Mouse (Mus musculus) testis, adult 2 months (tissue): ENCODE results near the gene Pak1ip1. TPM values are rescaled to one million over a fixed set of nuclear protein-coding genes. Genes with fewer than 3 reads are reported as not detected.
"Not testable (repeated sequence)": the region's sequence is repeated elsewhere in the genome, so short reads cannot be mapped to it uniquely, and the experiment has no call there.

Experiments used
- H3K27ac ChIP-seq: fragments of 200-500 bp; 2 replicates; pipeline ENCODE4 v1.5.1; 2012; ENCODE audit warnings: low read depth, low read length; ENCODE audit not compliant: control insufficient read depth, insufficient read depth
- H3K27me3 ChIP-seq: fragments of 200-500 bp; 2 replicates; pipeline ENCODE4 v1.6.1; 2012; ENCODE audit warnings: mild to moderate bottlenecking, low read length, moderate library complexity; ENCODE audit not compliant: control insufficient read depth, insufficient read depth
- H3K36me3 ChIP-seq: fragments of 200-500 bp; 2 replicates; pipeline ENCODE4 v1.6.1; 2012; ENCODE audit warnings: mild to moderate bottlenecking, low read length; ENCODE audit not compliant: control insufficient read depth, insufficient read depth
- H3K4me1 ChIP-seq: fragments of 200-500 bp; 2 replicates; pipeline ENCODE4 v1.6.1; 2012; ENCODE audit warnings: low read length; ENCODE audit not compliant: control insufficient read depth, insufficient read depth
- H3K4me3 ChIP-seq: fragments of 200-500 bp; 2 replicates; pipeline ENCODE4 v1.5.1; 2012; ENCODE audit warnings: low read depth, mild to moderate bottlenecking, low read length, moderate library complexity, mixed read lengths; ENCODE audit not compliant: control insufficient read depth
- CTCF ChIP-seq: fragments of 200-500 bp; IDR thresholded peaks from 2 replicates; pipeline ENCODE4 v1.5.1; 2012; ENCODE audit warnings: low read depth, mild to moderate bottlenecking, inconsistent platforms, low read length, moderate library complexity; ENCODE audit not compliant: control insufficient read depth, insufficient read depth, insufficient replicate concordance
- POLR2A ChIP-seq: fragments of 200-500 bp; IDR thresholded peaks from 2 replicates; pipeline ENCODE4 v1.6.1; 2012; ENCODE audit warnings: low read depth, mild to moderate bottlenecking, inconsistent platforms, low read length, moderate library complexity; ENCODE audit not compliant: control insufficient read depth
- polyA plus RNA-seq: library from polyadenylated mRNA; depleted of rRNA; stranded (reverse); fragments of >200 nt; gene quantifications from 2 replicates; pipeline ENCODE4 v1.2.3, GENCODE M21; 2012

Pak1ip1 gene
- polyA plus RNA-seq, 1 experiment = 25.5 TPM

GRCm38 (mm10) chr13:40988418-40988817 is 12.4 kb upstream of the Pak1ip1 start:
- H3K4me3 ChIP-seq = no peak overlapping the region
- no peak for TF ChIP-seq POLR2A
- no peak for TF ChIP-seq CTCF

GRCm38 (mm10) chr13:40994487-40995263 is 6.1 kb upstream of the Pak1ip1 start:
- Histone ChIP-seq H3K27ac (no peak overlapping the region), H3K4me3 (no peak overlapping the region), H3K36me3 (no peaks in the 10 kb centered on the region), H3K27me3 (no peaks in the 10 kb centered on the region), H3K4me1 (no peaks in the 10 kb centered on the region)
- TF ChIP-seq CTCF (no peak), POLR2A (no peak)

More at GRCm38 (mm10) chr13:40988418-40988817, 12.4 kb upstream of the Pak1ip1 start:
- H3K27ac ChIP-seq = no peak overlapping the region
- H3K27me3 ChIP-seq = no peaks in the 10 kb centered on the region
- H3K36me3 ChIP-seq = no peaks in the 10 kb centered on the region
- H3K4me1 ChIP-seq = no peaks in the 10 kb centered on the region

GRCm38 (mm10) chr13:40998537-40998936 is 2.3 kb upstream of the Pak1ip1 start:
- H3K36me3 ChIP-seq, H3K27ac ChIP-seq, H3K4me3 ChIP-seq, H3K4me1 ChIP-seq, H3K27me3 ChIP-seq: not testable (repeated sequence)

GRCm38 (mm10) chr13:41000140-41000925 is 490 bp upstream of the Pak1ip1 start:
- no peak for TF ChIP-seq CTCF
- no peak for TF ChIP-seq POLR2A
- no peaks in the 10 kb centered on the region for H3K36me3 ChIP-seq
- H3K27ac ChIP-seq = peak overlapping the region; percentile 98
- H3K27me3 ChIP-seq = no peaks in the 10 kb centered on the region
- H3K4me1 ChIP-seq = peaks cover 4% of the 10 kb centered on the region; the same call in 1 of the 2 replicates
- H3K4me3 ChIP-seq = peak overlapping the region; percentile 97

GRCm38 (mm10) chr13:41002001-41002400 is 1.2 kb downstream of the Pak1ip1 start:
- H3K4me1 ChIP-seq = peaks cover 4% of the 10 kb centered on the region; the same call in 1 of the 2 replicates
- H3K27me3 ChIP-seq = no peaks in the 10 kb centered on the region
- no peak overlapping the region for H3K4me3 ChIP-seq
- H3K36me3 ChIP-seq = peaks cover 1% of the 10 kb centered on the region; the same call in 1 of the 2 replicates
- no peak for TF ChIP-seq POLR2A
- TF ChIP-seq CTCF = no peak
- H3K27ac ChIP-seq = no peak overlapping the region

- H3K4me3 ChIP-seq = no peak overlapping the region
- H3K27ac ChIP-seq = no peak overlapping the region
- peaks cover 3% of the 10 kb centered on the region for H3K36me3 ChIP-seq
- H3K27me3 ChIP-seq = no peaks in the 10 kb centered on the region
- H3K4me1 ChIP-seq = 0 out of 2 replicates have a peak, but pooled peaks cover 2% of the 10 kb centered on the region
- TF ChIP-seq CTCF (no peak), POLR2A (no peak)
Observed at GRCm38 (mm10) chr13:41006244-41006643, 5.4 kb downstream of the Pak1ip1 start.

GRCm38 (mm10) chr13:41008271-41008670 is 7.4 kb downstream of the Pak1ip1 start:
- H3K4me1 ChIP-seq = no peaks in the 10 kb centered on the region
- no peak overlapping the region for H3K27ac ChIP-seq
- H3K4me3 ChIP-seq = no peak overlapping the region
- no peaks in the 10 kb centered on the region for H3K27me3 ChIP-seq
- TF ChIP-seq CTCF (no peak), POLR2A (no peak)
- peaks cover 4% of the 10 kb centered on the region for H3K36me3 ChIP-seq
